Mouse (Mus musculus): ENCODE results near the gene Pdhb.

GRCm38 (mm10) chr14:8220306-8220705 is 47.5 kb upstream of the Pdhb start:
- TF ChIP-seq NRF1 (IDR thresholded peaks at IDR 0.05; ENCODE audit: insufficient read depth, low read depth, low read length, poor library complexity, severe bottlenecking) (no peak), CTCF (IDR thresholded peaks at IDR 0.05 in 2 of 3, conservative IDR thresholded peaks at IDR 0.05 in 1 of 3; ENCODE audit: control insufficient read depth in 1 of 3, insufficient read depth in 1 of 3, low read depth in 2 of 3, low read length in 3 of 3, poor library complexity in 1 of 3, severe bottlenecking in 1 of 3) (peak; percentile 53 to 83 (median 66))

Data from MEL (cell line).